8 mouse cellular contexts compared by ENCODE assay signal in the genomic region with DNA sequence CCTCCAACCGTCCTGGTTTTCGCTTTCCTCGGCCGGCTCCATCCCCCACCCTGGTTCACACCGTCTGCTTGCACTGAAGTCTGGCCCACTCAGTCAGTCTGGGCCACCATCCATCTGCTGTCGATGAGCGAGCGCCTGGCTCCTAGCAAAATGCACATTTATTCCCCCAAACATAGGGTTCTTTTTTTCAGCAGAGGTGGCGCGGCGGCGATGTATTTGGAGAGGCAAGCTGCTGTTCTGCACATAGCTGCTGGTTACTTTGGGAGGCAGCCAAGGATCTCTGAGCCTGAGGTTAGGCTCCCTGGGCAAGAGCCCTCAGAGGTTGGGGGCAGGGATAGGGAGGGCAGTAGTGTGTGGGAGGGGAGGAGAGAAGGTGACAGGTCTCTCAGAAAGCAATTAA. TPM values are rescaled to one million over a fixed set of nuclear protein-coding genes. Genes with fewer than 3 reads are reported as not detected.
A peak's percentile ranks its signal among the peaks of the same experiment; 100 is the strongest.
DNase-seq lines count a peak whose midpoint lies in the region; ATAC-seq lines count a peak whose summit lies in the region.

No protein-coding gene starts in this region.

- peak overlapping the region; percentile 80 for H3K27ac ChIP-seq in kidney, embryonic 16.5 days (ENCODE audit: low read length)
- H3K27ac ChIP-seq in limb, embryonic 11.5 days (replicated peaks; ENCODE audit: low read depth, low read length) = peak overlapping the region; percentile 47; the same call in 1 of the 2 replicates
- H3K27ac ChIP-seq in neural tube, embryonic 15.5 days (replicated peaks) = peak overlapping the region; percentile 65

- no peaks in the 10 kb centered on the region for H3K36me3 ChIP-seq in kidney, embryonic 16.5 days (ENCODE audit: insufficient read depth, low read length)
- no peaks in the 10 kb centered on the region for H3K36me3 ChIP-seq in limb, embryonic 11.5 days (ENCODE audit: control insufficient read depth, insufficient read depth, low read length)
- no peaks in the 10 kb centered on the region for H3K36me3 ChIP-seq in neural tube, embryonic 15.5 days

- no peaks in the 10 kb centered on the region for H3K27me3 ChIP-seq in kidney, embryonic 16.5 days (ENCODE audit: insufficient read depth, low read length)
- H3K27me3 ChIP-seq in limb, embryonic 11.5 days (ENCODE audit: control insufficient read depth, insufficient read depth, low read length) = no peaks in the 10 kb centered on the region
- H3K27me3 ChIP-seq in neural tube, embryonic 15.5 days (replicated peaks) = 0 out of 2 replicates have a peak, but pooled peaks cover 2% of the 10 kb centered on the region

- H3K9ac ChIP-seq in kidney, embryonic 16.5 days (replicated peaks; ENCODE audit: low read length) = peak overlapping the region; percentile 19; the same call in 1 of the 2 replicates
- peak overlapping the region; percentile 4; the same call in 1 of the 2 replicates for H3K9ac ChIP-seq in limb, embryonic 11.5 days (ENCODE audit: low read length)
- no peak overlapping the region for H3K9ac ChIP-seq in neural tube, embryonic 15.5 days (replicated peaks)

- peak; percentile 55 for DNase-seq in adipocyte (ENCODE audit: low spot score)
- DNase-seq in cerebellum, adult 9-11 months = peak; percentile 90
- peak; percentile 48 for DNase-seq in gastrocnemius, postnatal 10 days
- DNase-seq in limb, embryonic 11.5 days (ENCODE audit: low spot score) = no peak
- no peak for DNase-seq in thymus, adult 18-20 months
- no peak for DNase-seq in urinary bladder, postnatal 4 days (ENCODE audit: low spot score in 2 of 2)

- H3K4me2 ChIP-seq in kidney, embryonic 16.5 days (replicated peaks; ENCODE audit: low read depth, low read length) = peak overlapping the region; percentile 16
- no peak overlapping the region for H3K4me2 ChIP-seq in limb, embryonic 11.5 days (ENCODE audit: low read depth, severe bottlenecking)
- H3K4me2 ChIP-seq in neural tube, embryonic 15.5 days = peak overlapping the region; percentile 22

- peaks cover 37% of the 10 kb centered on the region for H3K4me1 ChIP-seq in kidney, embryonic 16.5 days (ENCODE audit: insufficient read depth, low read length)
- H3K4me1 ChIP-seq in limb, embryonic 11.5 days (ENCODE audit: control insufficient read depth, insufficient read depth, low read length) = peaks cover 30% of the 10 kb centered on the region
- H3K4me1 ChIP-seq in neural tube, embryonic 15.5 days = peaks cover 15% of the 10 kb centered on the region

- WGBS in kidney, embryonic 16.5 days = 48% methylated on average over 12 of the region's 12 CpGs
- WGBS in limb, embryonic 11.5 days = 54% methylated on average over 12 of the region's 12 CpGs
- 50% methylated on average over 12 of the region's 12 CpGs for WGBS in neural tube, embryonic 15.5 days

- ATAC-seq in kidney, embryonic 16.5 days (ENCODE audit: low FRiP score, low TSS enrichment) = peak; percentile 62; the same call in 1 of the 2 replicates
- ATAC-seq in limb, embryonic 11.5 days (ENCODE audit: insufficient number of reproducible peaks, low FRiP score, low TSS enrichment, low read depth) = no peak
- ATAC-seq in neural tube, embryonic 15.5 days (ENCODE audit: low FRiP score) = no peak

- H3K4me3 ChIP-seq in kidney, embryonic 16.5 days (ENCODE audit: low read length) = no peak overlapping the region
- H3K4me3 ChIP-seq in limb, embryonic 11.5 days (ENCODE audit: low read depth, low read length) = no peak overlapping the region
- H3K4me3 ChIP-seq in neural tube, embryonic 15.5 days (replicated peaks) = no peak overlapping the region

- H3K9me3 ChIP-seq in kidney, embryonic 16.5 days (ENCODE audit: low read length) = no peaks in the 10 kb centered on the region
- H3K9me3 ChIP-seq in limb, embryonic 11.5 days (ENCODE audit: control insufficient read depth, low read length) = no peaks in the 10 kb centered on the region
- H3K9me3 ChIP-seq in neural tube, embryonic 15.5 days (replicated peaks) = no peaks in the 10 kb centered on the region

RNA-seq across cellular contexts. Expression of a gene that starts 24.0 kb away (rescaled TPM):
- not detected for total RNA-seq in gastrocnemius, postnatal 10 days (2021)
- polyA plus RNA-seq in kidney, embryonic 16.5 days (2015; fragmentation: Nextera tagmentation; extraction: Ambion mirVana) = not detected in 2 replicates
- 0.13 TPM in 1 of 2 replicates, not detected in the other for polyA plus RNA-seq in limb, embryonic 11.5 days (2014; fragmentation: Nextera tagmentation; extraction: Ambion mirVana)
- polyA plus RNA-seq in neural tube, embryonic 15.5 days (2015; fragmentation: Nextera tagmentation; extraction: Ambion mirVana) = not detected in 2 replicates

RNA-seq across cellular contexts. Expression of a gene that starts 27.0 kb away (rescaled TPM):
- total RNA-seq in gastrocnemius, postnatal 10 days (2021) = 1 to 10 TPM; 2.2 to 2.5 TPM
- 0.47 and 0.54 TPM in 2 replicates for polyA plus RNA-seq in kidney, embryonic 16.5 days (2015; fragmentation: Nextera tagmentation; extraction: Ambion mirVana)
- polyA plus RNA-seq in limb, embryonic 11.5 days (2014; fragmentation: Nextera tagmentation; extraction: Ambion mirVana) = 0.09 and 0.65 TPM in 2 replicates
- 14.8 and 21.3 TPM in 2 replicates for polyA plus RNA-seq in neural tube, embryonic 15.5 days (2015; fragmentation: Nextera tagmentation; extraction: Ambion mirVana)

RNA-seq across cellular contexts. Expression of a gene that starts 28.2 kb away (rescaled TPM):
- 10 to 100 TPM; 58.5 to 63.6 TPM for total RNA-seq in gastrocnemius, postnatal 10 days (2021)
- 153 and 162 TPM in 2 replicates for polyA plus RNA-seq in kidney, embryonic 16.5 days (2015; fragmentation: Nextera tagmentation; extraction: Ambion mirVana)
- 38.8 and 41.1 TPM in 2 replicates for polyA plus RNA-seq in limb, embryonic 11.5 days (2014; fragmentation: Nextera tagmentation; extraction: Ambion mirVana)
- polyA plus RNA-seq in neural tube, embryonic 15.5 days (2015; fragmentation: Nextera tagmentation; extraction: Ambion mirVana) = 8.8 and 12.0 TPM in 2 replicates

RNA-seq across cellular contexts. Expression of a gene that starts 57.5 kb away (rescaled TPM):
- total RNA-seq in gastrocnemius, postnatal 10 days (2021) = 1 to 10 TPM; 3.2 to 4.2 TPM
- 0.22 and 0.46 TPM in 2 replicates for polyA plus RNA-seq in kidney, embryonic 16.5 days (2015; fragmentation: Nextera tagmentation; extraction: Ambion mirVana)
- polyA plus RNA-seq in limb, embryonic 11.5 days (2014; fragmentation: Nextera tagmentation; extraction: Ambion mirVana) = 0.15 TPM in 1 of 2 replicates, not detected in the other
- 0.47 and 1.0 TPM in 2 replicates for polyA plus RNA-seq in neural tube, embryonic 15.5 days (2015; fragmentation: Nextera tagmentation; extraction: Ambion mirVana)

Comparison
In these comparisons a context has a peak if more than half of its experiments do, and no peak if none do; other contexts are left out.
1. DNase-seq: peak in adipocyte (single experiment), cerebellum, adult 9-11 months (single experiment) and gastrocnemius, postnatal 10 days (single experiment); none in limb, embryonic 11.5 days (single experiment), thymus, adult 18-20 months (0 of 2) and urinary bladder, postnatal 4 days (0 of 2).
2. Peak in every context shown above with its lines, with median percentiles within 50 percentile points of each other: H3K27ac ChIP-seq.